Mouse (Mus musculus) gastrocnemius, postnatal 36 days (tissue): ENCODE data around the gene Tgfbr3l. TPM values are rescaled to one million over a fixed set of nuclear protein-coding genes. Genes with fewer than 3 reads are reported as not detected.
A peak's percentile ranks its signal among the peaks of the same experiment; 100 is the strongest.

Source experiments
- DNase-seq, 2 experiments: peaks; one replicate each; pipeline ENCODE4 v3.0.0; 2022
- intact Hi-C: fragments of 180-260 bp; cut with DNase I; formaldehyde crosslinking; loops from one replicate; pipeline ENCODE4 v1.15.1; 2025
- total RNA-seq, 2 experiments: library from RNA; stranded (reverse); gene quantifications; 2 replicates each; pipeline ENCODE4 v1.2.3; 2021

Tgfbr3l gene
- total RNA-seq, 2 experiments from 2014 or later, result 2.5 to 3.0 TPM

DNA sequence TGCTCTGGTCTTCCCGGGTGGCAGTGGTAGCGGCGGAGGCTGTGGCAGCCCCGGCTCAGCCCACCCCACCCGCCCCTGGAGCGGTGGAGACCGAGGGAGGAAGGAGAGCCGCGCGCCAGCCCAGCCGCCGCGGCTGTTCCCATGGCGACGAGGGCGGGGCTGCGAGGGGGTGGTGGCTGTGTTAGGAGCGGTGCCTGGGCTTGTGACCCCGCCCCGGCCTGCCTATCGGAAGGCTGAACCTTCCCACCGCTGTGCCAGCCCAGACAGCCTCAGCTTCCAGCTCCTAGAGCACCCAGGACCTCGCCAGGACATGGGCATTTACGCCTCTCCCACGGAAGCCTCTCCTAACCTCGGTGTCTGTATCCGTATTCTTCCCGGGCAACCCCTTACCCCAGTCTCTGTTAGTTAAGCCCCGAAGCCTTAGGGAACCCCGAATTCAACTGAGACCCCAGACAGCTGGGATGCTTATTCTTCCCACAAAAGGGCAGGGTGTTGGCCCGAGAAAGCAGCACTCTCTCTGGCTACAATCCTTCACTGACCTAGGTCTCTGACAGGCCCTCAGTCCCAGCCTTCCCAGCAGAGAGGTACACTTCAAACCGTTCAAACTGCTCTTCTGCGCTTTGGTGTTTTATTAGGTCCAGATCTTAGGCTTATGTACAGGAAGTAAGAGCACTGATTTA is 11.3 kb downstream of the Tgfbr3l start, which contains the start of gene Ctxn1:
Gene Ctxn1 (minus strand): TSS at position 150 of the 680 bp plus-strand sequence.
- intact Hi-C loops, result loop anchor here (5.0 kb wide), 1 partner anchor 117 kb away; no protein-coding TSS in a partner anchor
- peak; percentile 84 to 91 for DNase-seq

DNA sequence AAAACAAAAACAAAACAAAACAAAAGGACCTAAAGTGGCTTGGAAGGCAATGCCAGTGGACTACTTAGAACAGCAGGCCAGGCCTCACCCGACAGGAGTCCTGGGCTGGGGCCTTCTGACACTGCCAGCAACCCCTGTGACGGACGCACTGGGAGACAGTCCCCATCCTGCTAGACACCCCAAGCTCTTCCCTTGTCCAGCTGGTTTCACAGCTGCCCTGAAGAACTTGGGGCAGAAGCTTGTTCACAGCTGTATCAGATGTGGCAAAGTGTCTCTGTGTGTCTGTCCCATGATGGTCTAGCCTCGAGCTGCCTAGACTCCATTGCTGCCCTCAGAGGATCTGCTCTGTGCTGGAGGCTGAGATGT is 11.8 kb downstream of the Tgfbr3l start:
- intact Hi-C loops, result loop anchor here (5.0 kb wide), 1 partner anchor 117 kb away; no protein-coding TSS in a partner anchor
- DNase-seq, result no peak

DNA sequence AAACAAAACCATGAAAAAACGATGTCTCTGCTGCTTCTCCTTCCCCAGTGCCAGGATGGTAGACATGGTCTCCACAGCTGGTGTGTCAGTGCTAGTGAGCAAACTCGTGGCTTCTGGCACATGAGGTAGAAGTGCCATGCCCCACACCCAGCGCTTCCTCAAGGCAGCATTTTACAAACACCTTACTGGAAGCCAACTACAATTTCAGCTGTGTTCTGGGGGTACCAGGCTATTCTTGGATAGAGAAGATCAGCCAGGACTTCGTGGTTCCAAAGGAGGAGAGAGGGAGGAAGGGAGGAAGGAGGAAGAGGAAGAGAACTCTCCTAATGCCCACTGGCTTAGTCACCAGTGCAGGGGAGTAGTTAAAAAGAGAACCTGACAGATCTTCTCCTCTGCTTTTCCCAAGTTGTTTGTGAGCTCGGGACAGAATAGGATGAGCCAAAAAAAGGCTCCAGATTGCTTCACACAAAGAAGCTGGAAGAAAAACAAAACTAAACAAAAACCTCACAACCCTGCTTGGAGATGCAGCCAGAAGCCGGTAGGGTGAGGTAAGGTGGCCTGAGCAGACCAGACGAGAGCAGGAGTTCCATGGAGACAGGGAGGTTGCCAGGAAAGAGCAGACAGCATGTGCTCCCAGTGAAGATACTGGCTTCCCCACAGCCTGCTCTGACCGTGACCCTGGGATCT is 15.2 kb downstream of the Tgfbr3l start:
- intact Hi-C loops, result no loop called here
- DNase-seq, result no peak

DNA sequence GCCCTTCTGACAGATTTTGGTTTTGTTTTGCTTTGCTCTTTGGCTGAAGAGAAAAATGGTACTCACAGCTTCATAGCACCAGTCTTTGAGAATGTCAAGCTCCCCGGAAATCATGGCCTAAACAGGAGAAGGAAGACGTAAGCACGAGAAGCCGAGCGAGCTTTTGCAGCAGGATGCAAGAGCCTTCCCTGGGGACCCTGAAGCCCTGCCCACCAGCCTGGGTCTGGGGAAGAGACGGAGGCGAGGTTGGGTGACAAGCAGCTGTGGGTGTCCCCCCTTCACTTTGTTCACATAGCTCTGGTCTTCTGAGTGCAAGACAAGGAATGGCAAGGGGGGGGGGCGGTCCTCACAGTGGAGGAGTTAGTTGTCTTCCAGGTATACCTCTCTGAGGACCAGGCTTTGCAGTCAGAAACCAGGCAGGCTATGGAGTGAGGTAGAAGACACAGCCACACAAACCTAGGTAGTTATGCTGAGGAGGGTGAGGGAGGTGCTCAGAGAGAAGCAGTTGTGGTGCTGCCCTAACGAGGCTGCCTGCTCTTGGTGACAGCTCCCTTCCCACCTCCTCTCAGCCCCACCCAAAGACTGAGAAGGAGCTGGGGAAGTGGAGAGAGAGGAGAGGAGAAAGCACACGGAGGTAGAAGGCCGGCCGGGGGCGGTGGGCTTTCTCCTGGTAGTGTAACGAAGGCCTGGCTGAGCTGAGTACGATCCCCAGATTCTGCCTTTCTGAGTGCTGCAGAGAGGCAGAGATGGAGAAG is 17.3 kb downstream of the Tgfbr3l start:
- DNase-seq, result no peak
- intact Hi-C loops, result loop anchor here (5.0 kb wide), 1 partner anchor 107 kb away; no protein-coding TSS in a partner anchor

GRCm38 (mm10) chr8:4267627-4268026 is 19.6 kb downstream of the Tgfbr3l start:
- intact Hi-C loops, result loop anchor here (5.0 kb wide), 1 partner anchor 105 kb away; no protein-coding TSS in a partner anchor
- DNase-seq, result no peak

DNA sequence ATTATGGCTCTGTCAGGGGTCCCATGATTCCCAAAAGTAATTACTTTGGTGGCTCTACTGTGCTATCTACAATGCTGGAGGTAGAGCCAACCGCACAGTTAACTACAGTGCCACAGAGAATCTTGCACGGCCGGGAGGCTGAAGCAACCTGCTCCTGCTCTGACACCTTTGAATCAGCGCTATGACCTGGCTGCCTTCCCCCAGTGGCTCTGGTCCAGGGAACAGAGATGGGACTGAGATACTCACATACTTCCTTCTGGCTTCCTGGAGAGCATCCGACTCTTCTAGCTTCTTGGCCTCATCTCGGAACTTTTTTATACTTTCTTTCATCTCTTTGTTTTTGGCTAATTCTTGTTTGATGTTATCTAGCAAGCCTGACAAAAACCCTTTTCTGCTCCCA is 21.6 kb downstream of the Tgfbr3l start:
- no peak for DNase-seq
- intact Hi-C loops, result loop anchor here (5.0 kb wide), 1 partner anchor 103 kb away; no protein-coding TSS in a partner anchor

GRCm38 (mm10) chr8:4275275-4276110 is 27.5 kb downstream of the Tgfbr3l start, which contains the start of gene Timm44:
Gene Timm44, minus strand, starts transcription at chr8:4275913.
- intact Hi-C loops, result loop anchor here (5.0 kb wide), 1 partner anchor 47 kb away; no protein-coding TSS in a partner anchor
- DNase-seq, result peak; percentile 86 to 90

DNA sequence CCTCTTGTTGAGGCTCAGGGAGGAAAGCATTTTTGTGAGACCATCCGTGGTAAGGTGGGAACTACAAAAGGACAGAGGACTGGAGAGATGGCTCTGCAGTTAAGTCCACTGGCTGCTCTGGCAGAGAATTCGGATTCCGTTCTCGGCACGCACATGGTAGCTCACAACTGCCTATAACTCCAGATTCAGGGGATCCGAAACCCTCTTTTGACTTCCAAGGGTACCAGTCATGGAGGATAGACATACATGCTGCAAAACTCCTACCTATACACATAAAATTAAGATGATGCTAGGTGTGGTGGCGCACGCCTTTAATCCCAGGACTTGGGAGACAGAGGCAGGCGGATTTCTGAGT is 28.1 kb downstream of the Tgfbr3l start:
- DNase-seq, result no peak
- intact Hi-C loops, result loop anchor here (5.0 kb wide), 1 partner anchor 46 kb away; no protein-coding TSS in a partner anchor

- no peak for DNase-seq
- intact Hi-C loops, result no loop called here
Measured at GRCm38 (mm10) chr8:4292738-4293137, 44.7 kb downstream of the Tgfbr3l start.

GRCm38 (mm10) chr8:4297822-4298221 is 49.8 kb downstream of the Tgfbr3l start:
- intact Hi-C loops, result no loop called here
- DNase-seq, result no peak

Other genes starting within 250 kb of the Tgfbr3l start
- gene Cd209f, start 142.4 kb upstream of the Tgfbr3l start, total RNA-seq, result under 1 TPM; 0.48 to 0.49 TPM
- under 1 TPM in 1 of 2 experiments, not detected in 1; 0.33 TPM for gene Cd209g, start 114.1 kb upstream of the Tgfbr3l start, total RNA-seq
- 10 to 100 TPM; 12.1 to 12.3 TPM for gene Evi5l, start 81.6 kb upstream of the Tgfbr3l start, total RNA-seq
- gene Prr36, start 30.8 kb upstream of the Tgfbr3l start, total RNA-seq, result not detected
- under 1 TPM in 1 of 2 experiments, not detected in 1; 0.07 TPM for gene Lrrc8e, start 21.4 kb upstream of the Tgfbr3l start, total RNA-seq
- 10 to 100 TPM; 75.8 to 82.8 TPM for gene Map2k7, start 9.5 kb upstream of the Tgfbr3l start, total RNA-seq
- gene Gm49320, start 9.3 kb upstream of the Tgfbr3l start, total RNA-seq, result under 1 TPM in 1 of 2 experiments, not detected in 1; 0.20 TPM
- gene Snapc2, start 4.9 kb downstream of the Tgfbr3l start, total RNA-seq, result 10 to 100 TPM; 11.0 to 12.0 TPM
- under 1 TPM; 0.42 to 0.71 TPM for gene Ctxn1, start 11.1 kb downstream of the Tgfbr3l start, total RNA-seq
- gene Timm44, start 27.7 kb downstream of the Tgfbr3l start, total RNA-seq, result 10 to 100 TPM; 71.3 to 74.9 TPM
- 10 to 100 TPM; 16.0 to 16.6 TPM for gene Ccl25, start 77.0 kb downstream of the Tgfbr3l start, total RNA-seq
- gene Elavl1, start 77.2 kb downstream of the Tgfbr3l start, total RNA-seq, result 10 to 100 TPM; 39.5 to 39.7 TPM
- gene Cers4, start 244.8 kb downstream of the Tgfbr3l start, total RNA-seq, result 1 to 10 TPM; 3.1 to 5.1 TPM